Mouse (Mus musculus): Measurements from ENCODE around the gene Olfr3.

Olfr3 gene

GRCm38 (mm10) chr2:36816932-36817331 is at the start of gene Olfr3:
Gene Olfr3 (minus strand): TSS chr2:36817032.
- no peak for DNase-seq

DNA sequence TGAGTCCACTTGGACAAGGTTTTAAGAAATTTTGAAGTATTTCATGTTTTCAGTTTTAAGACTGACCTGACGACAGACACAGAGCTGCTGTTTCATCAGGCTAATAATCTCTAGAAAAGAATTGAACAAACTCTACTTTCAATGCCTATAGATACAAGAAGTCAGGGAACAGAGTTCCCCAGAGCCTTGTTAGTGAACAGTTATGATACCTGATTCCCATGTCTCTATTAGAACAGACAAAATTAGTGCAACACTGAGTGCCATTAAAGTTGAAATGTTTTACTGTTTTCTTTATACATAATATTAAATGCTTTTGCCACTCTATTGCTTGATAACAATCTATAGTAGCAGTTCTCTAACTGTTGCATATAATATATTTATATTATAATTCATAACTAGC is 45.7 kb upstream of the Olfr3 start, which contains the start of gene Olfr351:
Olfr351 (minus strand) TSS at position 101 of the 400 bp plus-strand sequence.
- no peak for DNase-seq

DNA sequence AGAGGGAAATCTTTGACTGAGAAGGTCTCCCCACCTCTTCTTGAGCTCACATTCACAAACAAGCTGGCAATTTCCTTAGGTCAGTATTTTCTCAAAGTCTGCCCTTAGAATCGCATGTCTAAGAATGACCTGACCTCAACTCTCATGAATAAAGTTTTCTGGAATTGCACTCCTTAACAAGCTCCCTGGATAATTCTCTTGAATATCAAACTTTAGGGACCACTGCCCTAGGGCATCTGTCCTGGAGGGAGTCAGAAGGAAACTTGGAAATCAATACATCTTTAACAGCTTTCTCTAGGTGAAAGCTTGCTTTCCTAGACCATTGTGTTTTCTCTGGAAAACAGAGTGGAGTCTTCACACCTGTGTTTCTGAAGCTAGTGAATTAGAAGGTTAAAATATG is 29.2 kb upstream of the Olfr3 start, which contains the start of gene Olfr350:
Olfr350 (plus strand) TSS at position 301 of the 400 bp plus-strand sequence.
- DNase-seq: no peak

GRCm38 (mm10) chr2:36790238-36790637 is 26.6 kb downstream of the Olfr3 start, which contains the start of gene Olfr50:
Gene Olfr50 (plus strand): TSS chr2:36790538.
- no peak for DNase-seq

DNA sequence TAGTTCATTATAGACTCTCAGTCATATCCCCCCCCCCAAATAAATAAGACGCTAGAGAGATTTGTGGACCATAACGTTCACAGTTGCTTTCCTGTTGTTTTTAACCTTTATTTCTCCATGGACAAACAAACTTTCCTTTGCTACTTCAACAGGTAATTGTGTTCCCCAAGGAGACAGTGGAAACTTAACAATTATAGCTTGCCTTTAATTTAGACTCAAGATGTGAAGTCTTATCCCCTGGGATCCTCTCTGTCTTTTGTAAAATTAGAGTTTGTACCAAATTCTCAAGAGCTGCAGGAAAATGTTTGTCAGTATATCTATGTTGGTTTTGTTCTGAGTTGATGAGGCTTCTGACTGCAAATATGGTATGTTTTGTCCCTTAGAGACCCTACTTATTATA is 32.9 kb downstream of the Olfr3 start, which contains the start of gene Olfr348:
Olfr348 (plus strand) TSS at position 301 of the 400 bp plus-strand sequence.
- no peak for DNase-seq
